Mouse (Mus musculus) forebrain, embryonic 11.5 days (tissue): ENCODE measurements around the gene Uvrag. TPM values are rescaled to one million over a fixed set of nuclear protein-coding genes. Genes with fewer than 3 reads are reported as not detected.

Experiments
- ATAC-seq: fragments of 200-750 bp; cut with Nextera tagmentation; replicated peaks from 2 replicates; pipeline ENCODE4 v1.8.0; 2017; ENCODE audit warnings: moderate TSS enrichment; ENCODE audit not compliant: low FRiP score
- DNase-seq: peaks from one replicate; pipeline ENCODE4 v3.0.0-alpha.2; 2017; ENCODE audit warnings: low spot score
- H3K27ac ChIP-seq: fragments of 300-500 bp; sonication (generic); 2 replicates; pipeline ENCODE4 v1.5.1; 2014; ENCODE audit warnings: low read depth, low read length
- H3K27me3 ChIP-seq: fragments of 300-500 bp; sonication (generic); 2 replicates; pipeline ENCODE4 v1.6.1; 2014; ENCODE audit warnings: mild to moderate bottlenecking, low read length, mixed read lengths; ENCODE audit not compliant: control insufficient read depth, insufficient read depth
- H3K36me3 ChIP-seq: fragments of 300-500 bp; sonication (generic); 2 replicates; pipeline ENCODE4 v1.6.1; 2014; ENCODE audit warnings: mild to moderate bottlenecking, low read length, moderate library complexity, mixed read lengths; ENCODE audit not compliant: control insufficient read depth, insufficient read depth
- H3K4me1 ChIP-seq: fragments of 300-500 bp; sonication (generic); replicated peaks from 2 replicates; pipeline ENCODE4 v1.6.1; 2014; ENCODE audit warnings: low read length, mixed read lengths; ENCODE audit not compliant: control insufficient read depth, insufficient read depth
- H3K4me2 ChIP-seq: fragments of 300-500 bp; sonication (generic); 2 replicates; pipeline ENCODE4 v1.6.1; 2014; ENCODE audit warnings: low read depth, mild to moderate bottlenecking, low read length, moderate library complexity, mixed read lengths; ENCODE audit not compliant: severe bottlenecking
- H3K4me3 ChIP-seq: fragments of 300-500 bp; sonication (generic); 2 replicates; pipeline ENCODE4 v1.5.1; 2014; ENCODE audit warnings: low read depth, low read length
- H3K9ac ChIP-seq: fragments of 300-500 bp; sonication (generic); 2 replicates; pipeline ENCODE4 v1.6.1; 2014; ENCODE audit warnings: low read length
- H3K9me3 ChIP-seq: fragments of 300-500 bp; sonication (generic); 2 replicates; pipeline ENCODE4 v1.6.1; 2016; ENCODE audit warnings: low read length, mixed read lengths; ENCODE audit not compliant: control insufficient read depth
- WGBS: fragments of 180-500 bp; shearing (Covaris S2); extraction: QIAGEN DNeasy Blood & Tissue Kit; methylation state at CpG from one replicate; pipeline ENCODE4 v1.1.7; 2014; 5-methylcytosine and 5-hydroxymethylcytosine counted together
- polyA plus RNA-seq: library from polyadenylated mRNA; unstranded; fragments of >200 nt; fragmentation: Nextera tagmentation; extraction: Ambion mirVana; gene quantifications from 2 replicates; pipeline ENCODE4 v1.2.1, GENCODE M21; 2014

The Uvrag gene
- polyA plus RNA-seq, 1 experiment from 2014 or later: 12.2 TPM

DNA sequence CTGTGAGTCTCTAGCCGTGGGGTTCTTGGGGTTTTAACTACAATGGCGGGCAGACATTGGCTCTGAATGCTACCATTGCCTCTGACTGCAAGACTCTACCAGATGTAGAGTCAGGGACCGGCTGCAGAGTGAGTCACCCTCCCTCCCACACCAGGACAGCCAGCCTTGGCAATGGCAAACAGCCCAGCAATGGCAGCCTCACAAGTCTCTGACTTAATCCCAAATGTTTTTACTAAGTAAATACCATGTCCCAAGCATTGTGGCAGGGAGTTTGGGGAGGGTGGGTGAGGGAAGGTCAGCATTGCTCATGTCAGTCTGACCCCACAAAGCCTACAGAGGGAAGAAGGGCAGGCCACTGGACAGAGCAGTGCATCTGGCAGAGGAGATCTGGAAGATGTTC, 55.7 kb downstream of the Uvrag start:
- Histone ChIP-seq H3K36me3 (no peaks in the 10 kb centered on the region), H3K27me3 (no peaks in the 10 kb centered on the region), H3K4me1 (no peaks in the 10 kb centered on the region), H3K27ac (no peak overlapping the region), H3K4me3 (no peak overlapping the region), H3K9ac (no peak overlapping the region), H3K9me3 (no peaks in the 10 kb centered on the region), H3K4me2 (no peak overlapping the region)
- no peak for DNase-seq
- ATAC-seq: no peak
- WGBS: 89% methylated on average over 3 of the region's 3 CpGs

DNA sequence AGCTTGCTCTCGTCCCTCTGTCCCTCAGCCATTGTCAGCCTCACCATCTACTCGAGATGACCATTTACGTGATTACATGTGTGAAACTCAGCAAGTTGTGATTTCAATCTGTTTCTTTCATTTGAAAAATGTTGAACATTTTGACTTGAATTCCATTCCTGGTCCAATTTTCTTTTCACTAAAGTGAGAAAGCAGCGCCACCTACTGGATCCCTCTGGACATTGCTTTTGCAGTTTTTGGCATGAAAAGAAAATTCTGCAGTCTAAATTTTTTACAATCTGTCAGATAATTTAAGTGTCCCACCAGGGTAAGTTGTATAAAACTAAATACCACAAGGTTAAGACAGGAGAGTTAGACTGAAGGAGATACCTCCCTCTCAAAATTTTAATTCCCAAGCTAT, 61.4 kb downstream of the Uvrag start:
- Histone ChIP-seq H3K4me2 (no peak overlapping the region), H3K9me3 (no peaks in the 10 kb centered on the region), H3K4me1 (no peaks in the 10 kb centered on the region), H3K36me3 (no peaks in the 10 kb centered on the region), H3K4me3 (no peak overlapping the region), H3K27me3 (no peaks in the 10 kb centered on the region), H3K9ac (no peak overlapping the region), H3K27ac (no peak overlapping the region)
- 46% methylated on average over 4 of the region's 4 CpGs for WGBS
- DNase-seq (peak; percentile 71), ATAC-seq (no peak)

DNA sequence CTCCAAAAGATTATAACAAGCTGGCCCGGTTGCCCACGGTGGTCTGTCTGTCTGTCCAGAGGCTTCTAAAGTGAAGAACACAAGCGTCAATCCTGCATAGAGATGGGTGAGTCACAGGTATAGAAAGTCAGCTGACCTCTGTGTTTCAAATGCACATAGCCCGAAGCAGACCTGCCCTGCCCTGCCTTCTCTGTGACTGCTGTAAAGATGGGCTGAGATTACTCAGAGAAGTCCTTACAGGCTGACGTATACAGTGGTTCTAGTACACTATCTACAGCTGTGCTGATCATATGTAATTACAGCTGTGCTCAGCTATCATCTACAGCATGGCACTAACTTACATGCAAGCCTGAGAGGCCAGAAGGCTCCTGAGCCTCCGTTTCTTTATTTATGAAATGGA, 62.1 kb downstream of the Uvrag start:
- no peak for ATAC-seq

DNA sequence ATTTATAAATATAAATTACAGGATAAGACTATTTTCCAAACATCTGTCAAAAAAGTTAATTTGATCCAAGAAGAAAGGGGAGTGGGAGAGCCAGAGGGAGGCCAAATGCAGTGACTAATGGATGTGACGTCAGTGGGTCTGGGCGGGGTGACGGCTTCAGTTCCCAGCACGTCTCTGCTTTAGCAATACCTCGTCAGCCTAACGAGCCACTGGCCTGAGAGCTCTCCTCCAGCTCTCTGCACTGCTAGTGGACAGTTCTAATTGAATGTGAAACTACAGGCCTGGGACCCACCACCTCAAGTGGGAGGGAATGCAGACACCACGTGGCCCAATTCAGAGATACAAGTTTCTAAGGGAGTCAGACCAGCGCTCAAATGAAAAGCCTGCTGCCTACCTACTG, 63.7 kb downstream of the Uvrag start:
- no peak for DNase-seq
- no peak overlapping the region for H3K4me3 ChIP-seq

More for the DNA sequence above, 62.1 kb downstream of the Uvrag start:
- no peak for DNase-seq
- H3K9ac ChIP-seq: no peak overlapping the region
- H3K27ac ChIP-seq: no peak overlapping the region
- H3K4me3 ChIP-seq: no peak overlapping the region
- no peaks in the 10 kb centered on the region for H3K27me3 ChIP-seq
- WGBS: 92% methylated on average over 6 of the region's 6 CpGs
- H3K9me3 ChIP-seq: no peaks in the 10 kb centered on the region
- H3K4me2 ChIP-seq: no peak overlapping the region
- no peaks in the 10 kb centered on the region for H3K4me1 ChIP-seq
- H3K36me3 ChIP-seq: no peaks in the 10 kb centered on the region

DNA sequence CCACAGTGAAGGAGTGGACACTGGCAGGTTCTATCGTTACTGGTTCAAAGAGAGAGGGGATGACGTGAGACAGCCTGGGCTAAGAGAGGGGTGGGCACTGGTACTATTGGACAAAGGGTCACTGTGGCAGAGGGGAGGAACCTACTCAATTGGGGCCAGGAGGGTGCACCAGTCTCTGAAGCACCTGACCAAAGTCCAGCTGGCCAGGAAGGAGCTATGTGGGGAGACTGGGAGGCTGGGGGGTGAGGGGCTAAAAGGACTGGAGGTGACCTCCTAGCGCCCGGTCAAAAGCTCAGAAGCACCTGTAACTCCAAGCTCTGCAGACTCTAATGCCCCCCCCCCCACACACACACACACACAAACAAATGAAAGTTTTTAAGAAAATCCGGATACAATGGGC, 65.8 kb downstream of the Uvrag start:
- ATAC-seq (no peak), DNase-seq (no peak)
- Histone ChIP-seq H3K9me3 (no peaks in the 10 kb centered on the region), H3K9ac (no peak overlapping the region), H3K4me3 (no peak overlapping the region), H3K4me2 (no peak overlapping the region), H3K4me1 (no peaks in the 10 kb centered on the region), H3K27ac (no peak overlapping the region), H3K36me3 (no peaks in the 10 kb centered on the region), H3K27me3 (no peaks in the 10 kb centered on the region)
- 76% methylated on average over 5 of the region's 5 CpGs for WGBS

More for the DNA sequence above, 63.7 kb downstream of the Uvrag start:
- H3K4me2 ChIP-seq: no peak overlapping the region
- ATAC-seq: no peak
- H3K27me3 ChIP-seq: no peaks in the 10 kb centered on the region
- no peaks in the 10 kb centered on the region for H3K36me3 ChIP-seq
- no peaks in the 10 kb centered on the region for H3K4me1 ChIP-seq
- H3K9ac ChIP-seq: no peak overlapping the region
- H3K9me3 ChIP-seq: no peaks in the 10 kb centered on the region
- WGBS: 42% methylated on average over 8 of the region's 8 CpGs
- no peak overlapping the region for H3K27ac ChIP-seq

DNA sequence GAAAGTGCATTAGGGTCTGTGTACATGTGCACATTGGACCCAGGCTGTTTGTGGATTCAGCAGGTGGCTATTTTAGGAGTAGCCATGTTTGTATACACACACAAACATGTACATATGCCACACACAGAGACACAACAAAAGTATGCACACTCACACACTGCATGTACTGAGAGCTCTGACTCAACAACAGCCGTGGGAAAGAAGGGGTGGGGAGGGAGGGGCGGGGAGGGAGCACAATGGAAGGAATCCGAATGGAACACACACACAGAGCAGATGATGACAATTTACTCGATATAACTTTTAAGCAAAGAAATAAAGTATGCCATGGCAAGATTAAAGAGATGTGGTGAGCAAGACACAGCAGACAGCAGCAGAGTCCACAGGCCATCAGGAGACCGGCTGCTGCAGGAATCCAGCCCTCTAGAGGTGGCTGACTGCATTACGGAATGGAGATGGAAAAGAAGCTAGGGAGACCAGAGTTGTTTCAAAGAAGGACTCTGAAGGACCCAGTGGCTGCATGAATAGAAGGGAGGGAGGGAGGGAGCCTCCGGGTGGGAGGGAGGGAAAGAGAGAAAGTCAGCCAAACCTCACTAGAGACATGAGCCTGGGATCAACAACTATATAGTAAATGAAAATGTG, 67.1 kb downstream of the Uvrag start:
- Histone ChIP-seq H3K9me3 (no peaks in the 10 kb centered on the region), H3K9ac (no peak overlapping the region), H3K4me1 (no peaks in the 10 kb centered on the region), H3K4me3 (no peak overlapping the region), H3K36me3 (no peaks in the 10 kb centered on the region), H3K27ac (no peak overlapping the region), H3K27me3 (no peaks in the 10 kb centered on the region), H3K4me2 (no peak overlapping the region)
- WGBS: 29% methylated on average over 7 of the region's 7 CpGs
- DNase-seq: peak; percentile 73
- ATAC-seq: peak; percentile 69

DNA sequence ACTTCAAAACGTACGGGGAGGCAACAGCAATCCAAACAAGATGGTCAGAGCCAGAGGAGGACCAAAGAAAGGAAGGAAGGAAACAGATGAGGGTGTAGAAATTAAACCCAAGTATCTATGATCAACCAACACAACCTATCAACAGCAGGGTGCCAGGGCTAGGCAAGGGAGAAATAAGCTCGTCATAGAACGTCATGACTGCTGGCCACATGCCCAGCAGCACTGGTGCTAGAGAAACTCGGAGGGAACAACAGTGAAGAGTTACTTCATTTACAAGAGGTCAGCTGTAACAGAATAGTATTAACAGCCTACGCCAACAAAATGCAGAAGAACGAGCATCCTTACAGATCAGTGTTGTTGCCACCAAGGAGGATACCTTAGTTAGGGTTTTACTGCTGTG, 73.2 kb downstream of the Uvrag start:
- Histone ChIP-seq H3K9ac (no peak overlapping the region), H3K9me3 (no peaks in the 10 kb centered on the region), H3K4me2 (no peak overlapping the region), H3K4me1 (peaks cover 5% of the 10 kb centered on the region), H3K27ac (no peak overlapping the region), H3K27me3 (no peaks in the 10 kb centered on the region), H3K4me3 (no peak overlapping the region), H3K36me3 (no peaks in the 10 kb centered on the region)
- no peak for DNase-seq
- no peak for ATAC-seq
- 90% methylated on average over 7 of the region's 7 CpGs for WGBS

DNA sequence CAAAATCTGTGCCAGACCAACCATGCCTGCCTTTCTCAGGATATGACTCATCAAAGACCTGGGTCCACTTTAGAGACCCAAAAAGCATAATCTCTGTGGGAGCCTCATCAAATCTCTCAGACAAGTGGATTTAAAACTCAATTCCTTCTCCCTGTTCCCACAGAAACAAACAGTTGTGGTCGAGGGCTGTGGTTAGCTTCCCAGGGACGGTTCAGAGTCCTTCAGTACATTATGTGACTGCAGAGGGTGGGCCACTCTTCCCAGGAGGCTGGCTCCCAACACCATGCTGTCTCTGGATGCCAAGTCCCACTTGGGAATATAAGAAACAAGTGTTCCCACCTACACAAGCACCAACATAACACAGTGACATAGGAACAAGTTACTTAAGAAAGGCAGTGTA, 75.0 kb downstream of the Uvrag start:
- H3K4me1 ChIP-seq: peaks cover 5% of the 10 kb centered on the region
- DNase-seq: no peak
- no peak overlapping the region for H3K4me3 ChIP-seq
- 21% methylated on average over 2 of the region's 2 CpGs for WGBS
- ATAC-seq: no peak
- no peak overlapping the region for H3K27ac ChIP-seq
- no peak overlapping the region for H3K4me2 ChIP-seq
- no peaks in the 10 kb centered on the region for H3K36me3 ChIP-seq
- no peak overlapping the region for H3K9ac ChIP-seq
- H3K9me3 ChIP-seq: no peaks in the 10 kb centered on the region
- no peaks in the 10 kb centered on the region for H3K27me3 ChIP-seq

DNA sequence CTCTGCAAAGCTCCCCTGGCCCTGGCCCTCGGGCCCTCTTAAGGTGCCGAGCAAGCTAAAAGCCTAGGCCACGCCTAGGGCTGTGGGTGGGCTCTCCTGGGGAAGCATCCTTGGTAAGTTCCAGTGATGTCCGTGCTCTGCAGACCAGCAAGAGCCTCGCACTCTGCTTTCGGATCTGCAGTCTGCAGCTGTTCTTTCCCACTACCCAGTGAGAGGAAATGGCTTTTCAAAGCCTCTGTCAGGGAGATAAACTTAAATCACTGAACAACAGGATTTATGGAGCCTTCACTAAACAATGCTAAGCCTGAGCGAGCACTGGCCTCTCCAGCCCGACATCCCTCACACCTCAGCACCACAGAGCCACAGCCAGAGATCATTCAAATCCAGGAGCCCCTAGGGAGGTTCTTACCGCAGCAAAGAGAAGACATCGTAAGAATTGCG, 75.5 kb downstream of the Uvrag start:
- Histone ChIP-seq H3K4me1 (peaks cover 5% of the 10 kb centered on the region), H3K4me3 (no peak overlapping the region), H3K27me3 (no peaks in the 10 kb centered on the region), H3K36me3 (no peaks in the 10 kb centered on the region), H3K9ac (peak overlapping the region; percentile 3; the same call in 1 of the 2 replicates), H3K9me3 (no peaks in the 10 kb centered on the region), H3K27ac (no peak overlapping the region), H3K4me2 (no peak overlapping the region)
- DNase-seq: no peak
- no peak for ATAC-seq
- 7% methylated on average over 11 of the region's 11 CpGs for WGBS
